ENCODE assay signal across 10 mouse cellular contexts in genomic region chr4:83020759-83021555, GRCm38 (mm10). TPM values are rescaled to one million over a fixed set of nuclear protein-coding genes. Genes with fewer than 3 reads are reported as not detected.
DNase-seq lines count a peak whose midpoint lies in the region; ATAC-seq and TF ChIP-seq lines count a peak whose summit lies in the region.
"Had no signal": no experiment of that assay in that cellular context is flagged by ENCODE, and none has a peak within 500 bp of the region (broad histone marks: within the 10 kb centered on the region; RNA-seq: fewer than 3 reads in every experiment).

No protein-coding gene starts in this region.

- H3K9ac ChIP-seq in forebrain, embryonic 13.5 days = no peak overlapping the region
- H3K9ac ChIP-seq in forebrain, embryonic 12.5 days = no peak overlapping the region
- H3K9ac ChIP-seq in forebrain, postnatal 0 days = no peak overlapping the region
- H3K9ac ChIP-seq in neural tube, embryonic 14.5 days (replicated peaks; ENCODE audit: low read depth, low read length) = no peak overlapping the region
- H3K9ac ChIP-seq: heart, embryonic 12.5 days had no signal

- peak; percentile 67; the same call in 1 of the 2 replicates for ATAC-seq in forebrain, embryonic 13.5 days
- ATAC-seq in forebrain, embryonic 12.5 days (ENCODE audit: low FRiP score) = no peak
- peak; percentile 55 for ATAC-seq in forebrain, postnatal 0 days
- 0 out of 2 replicates have a peak, but pooled peaks have one; percentile 50 for ATAC-seq in neural tube, embryonic 14.5 days (ENCODE audit: low read depth)

- H3K9me3 ChIP-seq in forebrain, embryonic 13.5 days (replicated peaks) = no peaks in the 10 kb centered on the region
- H3K9me3 ChIP-seq in forebrain, embryonic 12.5 days = no peaks in the 10 kb centered on the region
- no peaks in the 10 kb centered on the region for H3K9me3 ChIP-seq in forebrain, postnatal 0 days (ENCODE audit: low read length)
- no peaks in the 10 kb centered on the region for H3K9me3 ChIP-seq in neural tube, embryonic 14.5 days (ENCODE audit: control insufficient read depth, low read length)
- H3K9me3 ChIP-seq: heart, embryonic 12.5 days had no signal

- no peak for TF ChIP-seq CTCF in forebrain, postnatal 0 days (IDR thresholded peaks at IDR 0.05; ENCODE audit: low read depth)

- no peaks in the 10 kb centered on the region for H3K27me3 ChIP-seq in forebrain, embryonic 13.5 days
- H3K27me3 ChIP-seq in forebrain, embryonic 12.5 days = peaks cover 10% of the 10 kb centered on the region
- no peaks in the 10 kb centered on the region for H3K27me3 ChIP-seq in forebrain, postnatal 0 days (ENCODE audit: insufficient read depth, low read length)
- no peaks in the 10 kb centered on the region for H3K27me3 ChIP-seq in neural tube, embryonic 14.5 days (ENCODE audit: control insufficient read depth, insufficient read depth, low read length)
- H3K27me3 ChIP-seq: heart, embryonic 12.5 days had no signal

- no peak for DNase-seq in forebrain, postnatal 0 days
- peak; percentile 24 for DNase-seq in kidney, postnatal 14 days
- no peak for DNase-seq in cerebellum, adult 11-12 months
- DNase-seq in lung, postnatal 36 days = no peak
- no peak for DNase-seq in right cerebral cortex, postnatal 4 days

- 17% methylated on average over 15 of the region's 15 CpGs for WGBS in forebrain, embryonic 13.5 days
- WGBS in forebrain, embryonic 12.5 days = 21% methylated on average over 15 of the region's 15 CpGs
- WGBS in forebrain, postnatal 0 days = 23% methylated on average over 15 of the region's 15 CpGs
- 30% methylated on average over 15 of the region's 15 CpGs for WGBS in neural tube, embryonic 14.5 days

- peaks cover 23% of the 10 kb centered on the region for H3K4me1 ChIP-seq in forebrain, embryonic 13.5 days
- H3K4me1 ChIP-seq in forebrain, embryonic 12.5 days = peaks cover 17% of the 10 kb centered on the region
- peaks cover 9% of the 10 kb centered on the region; the same call in 1 of the 2 replicates for H3K4me1 ChIP-seq in forebrain, postnatal 0 days (ENCODE audit: insufficient read depth)
- H3K4me1 ChIP-seq in neural tube, embryonic 14.5 days (ENCODE audit: control insufficient read depth, insufficient read depth, low read length) = peaks cover 8% of the 10 kb centered on the region; the same call in 1 of the 2 replicates
- H3K4me1 ChIP-seq: heart, embryonic 12.5 days had no signal

- no peak overlapping the region for H3K4me2 ChIP-seq in forebrain, embryonic 13.5 days
- H3K4me2 ChIP-seq in forebrain, embryonic 12.5 days = no peak overlapping the region
- no peak overlapping the region for H3K4me2 ChIP-seq in forebrain, postnatal 0 days (ENCODE audit: low read depth)
- H3K4me2 ChIP-seq in neural tube, embryonic 14.5 days (ENCODE audit: low read depth, low read length) = no peak overlapping the region
- H3K4me2 ChIP-seq: heart, embryonic 12.5 days had no signal

- H3K4me3 ChIP-seq in forebrain, embryonic 13.5 days = no peak overlapping the region
- H3K4me3 ChIP-seq in forebrain, embryonic 12.5 days (replicated peaks) = no peak overlapping the region
- H3K4me3 ChIP-seq in forebrain, postnatal 0 days (ENCODE audit: low read depth, low read length) = no peak overlapping the region
- no peak overlapping the region for H3K4me3 ChIP-seq in neural tube, embryonic 14.5 days (ENCODE audit: low read depth, low read length)
- H3K4me3 ChIP-seq: erythroblast, embryonic 14.5 days; heart, embryonic 12.5 days had no signal

- H3K36me3 ChIP-seq in forebrain, embryonic 13.5 days (ENCODE audit: poor library complexity, severe bottlenecking) = no peaks in the 10 kb centered on the region
- H3K36me3 ChIP-seq in forebrain, embryonic 12.5 days (replicated peaks) = no peaks in the 10 kb centered on the region
- H3K36me3 ChIP-seq in forebrain, postnatal 0 days (ENCODE audit: insufficient read depth) = no peaks in the 10 kb centered on the region
- H3K36me3 ChIP-seq in neural tube, embryonic 14.5 days (ENCODE audit: control insufficient read depth, insufficient read depth, low read length) = no peaks in the 10 kb centered on the region

- no peak overlapping the region for H3K27ac ChIP-seq in forebrain, embryonic 13.5 days
- H3K27ac ChIP-seq in forebrain, embryonic 12.5 days = no peak overlapping the region
- H3K27ac ChIP-seq in forebrain, postnatal 0 days (ENCODE audit: low read depth, low read length) = no peak overlapping the region
- no peak overlapping the region for H3K27ac ChIP-seq in neural tube, embryonic 14.5 days (ENCODE audit: low read depth, low read length)

RNA-seq across cellular contexts. Expression of gene Frem1, which starts 31.2 kb away (rescaled TPM):
- 1.7 and 1.8 TPM in 2 replicates for polyA plus RNA-seq in forebrain, embryonic 13.5 days (2015; fragmentation: Nextera tagmentation; extraction: Ambion mirVana)
- 4.1 and 5.0 TPM in 2 replicates for polyA plus RNA-seq in forebrain, embryonic 12.5 days (2016; fragmentation: Nextera tagmentation; extraction: Ambion mirVana)
- total RNA-seq in forebrain, postnatal 0 days (2014; rRNA removed) = 4.3 and 5.3 TPM in 2 replicates
- polyA plus RNA-seq in forebrain, postnatal 0 days (2015; fragmentation: Nextera tagmentation; extraction: Ambion mirVana) = 0.97 and 1.2 TPM in 2 replicates
- 2.9 and 3.4 TPM in 2 replicates for polyA plus RNA-seq in neural tube, embryonic 14.5 days (2014; fragmentation: Nextera tagmentation; extraction: Ambion mirVana)
- polyA plus RNA-seq: erythroblast, embryonic 14.5 days had no signal
